Mouse (Mus musculus): ENCODE data around the gene Ikzf2. TPM values are rescaled to one million over a fixed set of nuclear protein-coding genes. Genes with fewer than 3 reads are reported as not detected.

The Ikzf2 gene
- total RNA-seq, 2 experiments from 2014 or later = 3.5 to 4.3 TPM

DNA sequence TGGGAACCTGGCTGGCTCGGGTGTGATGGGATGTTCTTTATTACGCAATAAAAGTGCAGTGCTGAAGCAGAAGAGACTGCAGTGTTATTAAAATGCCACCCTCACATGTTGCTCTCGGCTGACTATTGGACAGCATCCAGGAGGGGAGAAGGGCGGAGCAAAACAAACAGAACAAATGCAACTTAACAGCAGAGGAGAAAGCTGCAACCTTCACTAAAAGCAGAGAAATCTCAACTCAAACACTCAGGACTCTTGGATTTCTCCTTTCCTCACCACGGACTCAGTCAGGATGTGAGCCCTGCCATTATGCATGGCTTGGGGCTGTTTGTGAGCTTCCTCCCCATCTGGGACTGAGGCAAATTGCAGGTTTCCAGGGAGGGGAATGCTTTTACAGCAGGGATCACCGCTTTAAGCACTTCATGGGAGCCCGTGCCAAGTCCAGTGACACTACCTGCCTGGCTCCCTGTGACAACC lies 95.7 kb downstream of the Ikzf2 start:
- DNase-seq = peak; percentile 35

DNA sequence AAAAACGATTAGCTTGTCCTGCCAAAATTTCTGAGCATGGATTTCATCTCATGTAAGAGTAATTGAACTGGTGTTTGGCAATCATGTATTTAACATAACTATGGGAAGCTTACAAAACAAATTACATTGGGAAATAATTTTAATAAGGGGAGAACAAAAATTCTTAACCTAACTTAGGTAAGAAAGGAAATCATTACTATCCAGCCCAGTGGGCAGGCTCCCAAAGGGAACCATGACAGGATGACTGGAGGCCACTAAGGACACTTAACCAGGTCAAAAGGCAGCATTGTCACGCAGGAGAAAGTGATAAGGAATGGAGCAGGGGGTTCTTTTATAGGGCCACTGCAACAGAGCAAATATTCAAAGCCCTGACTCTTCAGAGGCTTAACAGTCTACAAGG lies 101.5 kb downstream of the Ikzf2 start:
- DNase-seq = no peak

- DNase-seq = no peak
These were observed 102.9 kb downstream of the Ikzf2 start for GRCm38 (mm10) chr1:69583932-69584659.

DNA sequence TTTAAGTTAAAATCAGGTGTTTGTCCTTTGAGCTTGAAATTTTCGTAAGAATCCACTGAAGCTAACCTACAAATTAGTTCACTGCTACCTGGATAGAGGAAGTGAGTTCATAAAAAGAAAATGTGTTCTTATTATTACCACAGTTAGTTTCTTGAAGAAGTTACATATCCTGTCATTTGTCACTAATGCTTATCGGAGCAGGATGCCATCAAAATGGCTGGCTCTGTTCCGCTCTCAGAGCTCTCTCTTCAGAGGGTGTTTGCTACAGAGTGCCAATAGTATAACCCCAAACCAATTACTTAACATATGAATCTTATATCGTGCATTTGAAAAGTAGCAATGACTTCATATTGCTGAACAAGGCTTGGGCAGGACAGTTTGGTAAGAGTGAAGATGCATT lies 108.1 kb downstream of the Ikzf2 start:
- DNase-seq = no peak

DNA sequence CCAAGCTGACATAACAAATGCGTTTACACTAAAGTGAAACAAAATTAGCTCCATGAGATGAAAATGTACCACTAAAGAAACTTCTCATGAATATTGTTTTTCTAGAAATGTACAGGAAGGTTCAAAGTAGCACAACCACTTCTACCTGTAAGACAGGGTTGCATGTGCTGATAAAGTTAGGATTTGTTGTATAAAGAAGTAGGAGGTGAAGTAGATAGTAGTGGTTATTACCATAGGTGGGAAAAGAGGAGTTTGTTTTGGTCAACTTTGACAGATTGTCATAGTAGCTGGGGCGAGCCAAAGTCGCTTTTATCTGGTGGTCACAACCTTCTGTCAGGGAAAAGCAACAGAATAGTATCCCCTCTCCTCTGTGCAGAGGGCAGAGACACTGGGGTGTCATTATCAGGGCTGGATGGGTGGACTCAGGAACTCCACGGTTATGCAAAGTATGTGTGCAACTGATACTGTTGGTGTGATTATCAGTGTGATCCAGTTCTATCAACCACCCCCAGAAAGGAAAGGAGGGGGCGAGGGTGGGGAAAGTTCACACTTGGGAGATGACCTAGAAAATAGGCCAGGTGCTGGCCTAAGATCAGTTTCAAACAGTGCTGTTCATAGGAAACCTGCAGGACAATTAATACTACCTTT lies 127.5 kb downstream of the Ikzf2 start:
- DNase-seq = no peak

DNA sequence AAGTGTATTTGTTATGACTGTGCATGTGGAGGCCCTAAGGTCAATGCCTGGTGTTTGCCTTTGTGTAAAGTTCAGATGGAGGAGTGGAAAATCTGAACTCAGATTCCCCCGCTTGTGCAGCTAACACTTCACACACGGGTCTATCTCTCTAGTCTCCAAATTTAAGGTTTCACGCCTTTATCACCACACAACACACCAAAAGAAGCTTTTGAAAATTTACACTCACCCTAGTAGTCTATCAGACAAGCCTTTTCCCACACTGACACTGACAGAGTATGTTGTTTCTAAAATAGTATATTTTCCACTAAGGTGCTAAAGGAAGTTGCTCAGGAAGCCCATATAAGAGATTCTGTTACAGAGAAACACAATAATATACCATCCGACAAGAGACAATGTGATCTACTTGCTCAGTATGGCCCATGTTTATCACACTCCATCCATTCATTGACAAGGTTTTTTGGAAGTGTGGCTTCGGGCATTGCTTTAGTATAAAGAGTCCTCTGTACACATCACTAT lies 131.4 kb downstream of the Ikzf2 start:
- no peak for DNase-seq

- DNase-seq = no peak
These were observed 137.1 kb downstream of the Ikzf2 start for GRCm38 (mm10) chr1:69549987-69550386.

GRCm38 (mm10) chr1:69545885-69546253 lies 141.2 kb downstream of the Ikzf2 start:
- no peak for DNase-seq

DNA sequence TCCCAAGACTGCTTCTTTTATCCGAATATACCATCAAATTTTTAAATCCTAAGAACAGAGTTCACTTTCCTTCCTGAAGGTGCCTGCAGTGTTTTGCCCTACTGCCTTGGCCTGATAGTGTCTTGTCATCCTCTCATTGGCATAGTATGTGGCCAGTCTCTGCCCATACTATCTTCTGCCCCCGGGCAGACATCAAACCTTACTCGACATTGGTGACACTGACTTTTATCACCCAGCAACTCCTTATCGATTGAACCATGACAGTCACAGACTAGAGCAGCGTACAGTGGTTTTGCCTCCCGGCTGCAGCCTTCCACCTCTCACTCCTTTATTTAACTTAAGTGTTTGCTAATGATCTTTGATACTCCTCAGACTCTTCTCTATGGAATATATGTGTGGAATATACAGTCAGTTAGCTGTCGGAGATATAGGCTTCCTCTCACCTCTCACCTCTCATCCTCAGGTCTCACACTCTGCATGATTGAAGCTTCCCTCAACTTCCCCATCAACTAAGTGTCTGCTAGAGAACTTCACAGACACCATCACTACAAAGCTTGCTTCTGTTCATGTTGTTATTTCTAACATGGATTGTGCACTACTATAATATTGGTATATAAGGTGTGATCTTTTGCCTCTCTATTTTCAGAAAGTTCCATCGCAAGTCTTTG lies 141.7 kb downstream of the Ikzf2 start:
- DNase-seq = no peak

GRCm38 (mm10) chr1:69543774-69544597 lies 143.1 kb downstream of the Ikzf2 start:
- DNase-seq = no peak

GRCm38 (mm10) chr1:69542546-69542945 lies 144.5 kb downstream of the Ikzf2 start:
- no peak for DNase-seq

DNA sequence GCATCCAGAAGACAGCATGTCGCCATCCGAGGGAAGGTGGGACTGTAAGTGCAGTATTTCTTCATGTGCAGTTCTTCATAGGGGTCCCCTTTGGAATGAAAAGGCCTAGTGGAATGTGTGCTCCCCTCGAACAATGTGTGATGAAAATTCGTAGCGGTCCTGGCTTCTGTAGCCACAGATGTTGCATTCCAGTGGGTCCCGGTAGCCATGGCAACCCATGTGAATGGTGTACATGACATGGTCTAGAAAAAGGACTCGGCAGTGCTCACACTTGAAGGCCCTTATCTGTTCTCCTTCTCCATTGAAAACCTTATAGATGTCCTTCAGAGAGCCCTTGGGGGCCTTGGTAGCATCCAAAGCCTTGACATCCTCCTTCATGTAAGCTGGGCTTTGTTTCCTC lies 148.4 kb downstream of the Ikzf2 start:
- DNase-seq = no peak

- DNase-seq = no peak
These were observed 149.4 kb downstream of the Ikzf2 start for GRCm38 (mm10) chr1:69537619-69538018.

DNA sequence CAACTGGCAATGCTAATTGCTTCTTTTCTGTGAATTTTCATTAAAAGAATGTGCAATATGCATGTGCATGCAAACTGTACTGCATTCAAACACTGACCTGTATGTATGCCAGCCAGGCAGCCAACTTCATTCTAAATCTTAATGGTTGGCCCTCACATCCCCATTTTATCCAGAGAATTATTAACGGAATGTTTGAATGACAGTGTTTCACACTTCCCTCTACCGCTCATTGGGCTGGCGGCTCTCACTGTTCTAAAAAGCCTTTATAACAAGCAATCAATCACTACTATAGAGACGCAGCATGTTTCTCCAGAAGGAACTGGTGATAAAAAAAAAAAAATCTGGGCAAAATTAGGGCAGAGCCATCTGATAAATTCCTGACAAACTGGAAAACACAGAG lies 151.5 kb downstream of the Ikzf2 start:
- DNase-seq = no peak

DNA sequence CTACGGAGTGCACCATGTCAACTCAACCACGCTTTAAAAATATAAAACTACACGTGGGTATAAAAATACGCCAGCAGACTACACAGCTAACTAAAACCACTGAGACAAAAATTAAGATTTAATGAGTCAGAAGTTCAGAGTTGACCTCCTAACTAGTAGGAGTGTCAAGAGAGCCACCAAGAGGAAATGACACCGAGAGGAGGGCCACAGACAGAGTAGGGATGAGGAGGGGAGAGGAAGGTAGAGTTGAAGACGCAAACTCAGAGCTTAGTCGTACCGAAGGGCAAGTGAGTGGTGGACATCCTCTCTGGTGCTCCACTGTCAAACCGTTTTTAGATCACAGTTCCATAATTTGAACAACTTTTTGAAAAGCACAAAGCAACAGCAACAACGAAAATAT lies 154.0 kb downstream of the Ikzf2 start:
- DNase-seq = no peak

DNA sequence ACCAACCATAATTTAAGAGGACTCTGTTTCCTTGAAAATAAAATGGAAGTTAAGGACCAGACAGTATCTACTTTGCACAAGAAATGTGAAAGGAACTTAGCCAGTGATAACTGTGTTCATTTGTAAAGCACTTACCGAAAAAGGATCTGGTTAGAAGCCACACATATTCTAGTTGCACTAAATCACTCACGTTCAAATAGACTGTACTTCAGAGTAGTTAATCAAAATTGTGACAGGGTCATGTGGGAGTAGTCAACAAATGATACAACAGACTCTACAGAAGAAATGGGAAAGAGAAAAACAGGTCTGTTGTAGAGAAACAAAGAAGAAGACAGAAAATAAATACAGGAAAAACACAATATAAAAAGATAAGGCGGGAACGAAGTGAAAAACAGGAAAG lies 158.3 kb downstream of the Ikzf2 start:
- DNase-seq = no peak

- no peak for DNase-seq
These were observed 165.4 kb downstream of the Ikzf2 start for GRCm38 (mm10) chr1:69521656-69522055.

DNA sequence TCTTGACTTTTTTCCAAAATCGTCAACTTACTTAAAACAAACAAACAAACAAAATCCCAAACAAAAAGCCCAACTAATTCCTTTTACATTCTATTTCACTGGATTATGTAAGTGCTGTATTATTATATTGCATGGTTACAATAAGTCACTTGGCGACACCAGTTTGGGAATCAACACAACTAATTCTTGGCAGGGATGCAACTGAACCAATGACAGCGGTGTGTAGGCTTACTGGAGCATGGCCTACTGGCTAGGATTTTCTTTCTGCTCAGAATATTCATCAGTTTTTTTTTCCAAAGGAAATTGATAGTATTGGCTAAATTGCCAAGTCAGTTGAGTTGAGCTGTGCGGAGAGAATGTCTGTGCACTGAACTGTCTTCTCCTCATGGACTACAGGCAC lies 167.7 kb downstream of the Ikzf2 start:
- DNase-seq = no peak

DNA sequence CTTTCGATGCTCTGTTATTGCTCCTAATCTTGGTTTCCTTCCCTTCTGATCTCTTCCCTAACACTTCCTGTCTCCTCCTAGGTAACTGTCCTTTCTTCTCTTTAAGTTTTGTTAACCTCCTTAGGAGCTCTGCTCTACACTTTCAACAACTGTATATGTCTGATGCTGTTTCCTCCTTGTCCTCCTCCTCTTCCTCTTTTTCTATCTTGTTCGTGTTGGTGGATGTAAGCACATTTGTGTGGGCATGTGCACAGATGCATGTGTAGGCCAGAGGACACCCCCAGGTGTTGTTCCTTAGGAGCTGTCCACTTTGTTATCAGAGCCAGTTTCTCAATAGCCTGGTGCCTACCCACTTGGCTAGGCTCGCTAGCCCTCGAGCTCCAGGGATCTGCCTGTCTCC lies 169.0 kb downstream of the Ikzf2 start:
- DNase-seq = no peak

- DNase-seq = no peak
These were observed 170.9 kb downstream of the Ikzf2 start for GRCm38 (mm10) chr1:69516144-69516543.

DNA sequence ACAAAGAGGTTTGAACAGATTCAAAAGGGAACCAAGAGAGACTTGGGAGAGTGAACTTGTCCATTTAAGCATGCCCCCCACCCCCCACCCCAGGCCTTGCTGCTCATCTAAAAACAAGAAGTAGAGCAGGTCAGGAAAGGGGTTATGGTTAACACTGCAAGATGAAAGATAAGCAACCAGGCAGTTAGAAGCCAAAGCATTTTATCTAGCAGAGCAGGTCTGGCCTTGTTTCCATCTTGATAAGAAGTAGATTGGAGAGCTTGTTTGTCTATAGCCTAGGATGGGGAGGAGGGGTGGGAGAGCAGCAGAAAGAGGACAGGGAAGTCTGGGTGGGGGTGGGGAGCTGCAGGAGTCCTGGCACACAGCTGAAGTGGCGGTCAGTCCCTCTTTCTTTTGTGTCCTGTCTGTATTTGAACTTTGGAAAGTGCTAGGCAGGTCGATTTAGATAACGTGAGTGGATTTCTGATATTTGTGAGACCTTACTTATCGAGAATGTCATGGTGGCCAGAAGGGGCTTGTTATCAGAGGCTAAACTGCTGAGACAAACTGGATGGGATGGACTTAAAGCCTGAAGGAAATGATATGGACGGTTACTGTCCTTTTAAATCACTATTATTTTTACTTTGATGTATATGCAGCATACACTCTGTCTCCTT lies 173.3 kb downstream of the Ikzf2 start:
- no peak for DNase-seq

DNA sequence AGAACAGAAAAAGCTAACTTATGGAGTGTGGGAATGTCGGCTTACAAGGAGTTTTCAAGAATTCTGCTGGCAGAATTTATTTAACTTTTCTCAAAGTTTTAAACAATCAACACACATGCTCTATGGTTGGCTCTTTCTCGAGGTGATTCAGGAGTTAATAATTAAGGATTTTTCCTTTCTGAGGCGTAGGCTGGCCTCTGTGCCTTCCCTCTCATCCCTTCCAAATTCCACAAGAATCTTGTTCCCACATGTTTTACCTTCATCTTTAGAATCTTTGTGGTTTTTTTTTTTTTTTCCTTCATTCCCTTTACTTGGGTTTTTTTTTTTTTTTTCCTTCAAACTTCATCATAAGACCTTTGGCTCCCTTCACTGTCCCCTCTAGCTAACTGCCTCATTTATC lies 178.8 kb downstream of the Ikzf2 start:
- DNase-seq = no peak
